Mouse (Mus musculus) heart, adult 18-20 months (tissue): ENCODE measurements at regions not wholly inside any gene's neighbourhood (a gene's known extent, or its start where the extent isn't known, plus 50 kb on each side); places are given as distances from the start of the nearest gene placed in this dataset.

Experiments
- DNase-seq, 2 experiments: peaks; one replicate each; pipeline ENCODE4 v3.0.0; 2021 to 2022; ENCODE audit warnings: mixed read lengths in 1 of 2

GRCm38 (mm10) chr10:74722971-74723370 lies 244.0 kb upstream of the Gnaz start:
- peak in 1 of 2 experiments; percentile 4 for DNase-seq

GRCm38 (mm10) chr10:74749446-74749845 lies 217.5 kb upstream of the Gnaz start:
- DNase-seq: no peak

- no peak for DNase-seq
These were observed 216.1 kb upstream of the Gnaz start for GRCm38 (mm10) chr10:74750879-74751278.

- DNase-seq: no peak
These were observed 206.2 kb upstream of the Gnaz start for GRCm38 (mm10) chr10:74760734-74761133.

- DNase-seq: no peak
These were observed 177.7 kb upstream of the Gnaz start for GRCm38 (mm10) chr10:74789245-74789644.

GRCm38 (mm10) chr10:74789987-74790386 lies 177.0 kb upstream of the Gnaz start:
- no peak for DNase-seq

- DNase-seq: no peak
These were observed 143.6 kb upstream of the Gnaz start for GRCm38 (mm10) chr10:74823395-74823794.

- no peak for DNase-seq
These were observed 132.6 kb upstream of the Gnaz start for GRCm38 (mm10) chr10:74834359-74834758.

GRCm38 (mm10) chr10:74848372-74848771 lies 118.6 kb upstream of the Gnaz start:
- DNase-seq: peak; percentile 2 to 67

- DNase-seq: no peak
These were observed 111.8 kb upstream of the Gnaz start for GRCm38 (mm10) chr10:74854991-74855664.
